Mouse (Mus musculus): ENCODE results near the gene Btg2. TPM values are rescaled to one million over a fixed set of nuclear protein-coding genes. Genes with fewer than 3 reads are reported as not detected.

Btg2 gene
- polyA plus RNA-seq, 1 experiment: 30.1 TPM

Other genes with a start within 250 kb of the Btg2 start
- gene Optc, start 171.1 kb downstream of the Btg2 start, polyA plus RNA-seq (2012; rRNA removed): 9.6 and 10.3 TPM in 2 replicates
- gene Prelp, start 157.7 kb downstream of the Btg2 start, polyA plus RNA-seq (2012; rRNA removed): 150 and 212 TPM in 2 replicates
- gene Fmod, start 41.9 kb downstream of the Btg2 start, polyA plus RNA-seq (2012; rRNA removed): 55.3 and 105 TPM in 2 replicates
- 0.08 and 0.14 TPM in 2 replicates for gene Chit1, start 32.1 kb upstream of the Btg2 start, polyA plus RNA-seq (2012; rRNA removed)
- gene Chil1, start 103.1 kb upstream of the Btg2 start, polyA plus RNA-seq (2012; rRNA removed): 1.3 and 1.9 TPM in 2 replicates
- gene Mybph, start 114.3 kb upstream of the Btg2 start, polyA plus RNA-seq (2012; rRNA removed): 0.13 and 0.36 TPM in 2 replicates
- 37.4 and 52.9 TPM in 2 replicates for gene Adora1, start 156.3 kb upstream of the Btg2 start, polyA plus RNA-seq (2012; rRNA removed)
- not detected in 2 replicates for gene Myog, start 210.9 kb upstream of the Btg2 start, polyA plus RNA-seq (2012; rRNA removed)

Measured in gonadal fat pad, adult 2 months (tissue).